Mouse (Mus musculus) myocyte (in vitro differentiated cells): ENCODE results near the gene Ndufc1.

Experiments used
- E2F4 ChIP-seq: IDR thresholded peaks from one replicate; pipeline ENCODE4 v1.6.1; 2011; ENCODE audit warnings: mild to moderate bottlenecking, control low read depth, moderate library complexity; ENCODE audit not compliant: insufficient read depth
- POLR2A ChIP-seq: IDR thresholded peaks from one replicate; pipeline ENCODE4 v1.6.1; 2011; ENCODE audit warnings: low read depth, mild to moderate bottlenecking, control low read depth, moderate library complexity; ENCODE audit not compliant: insufficient read length
- TCF12 ChIP-seq: IDR thresholded peaks from one replicate; pipeline ENCODE4 v1.6.1; 2011; ENCODE audit warnings: mild to moderate bottlenecking, control low read depth; ENCODE audit not compliant: poor library complexity, insufficient read depth, severe bottlenecking

DNA sequence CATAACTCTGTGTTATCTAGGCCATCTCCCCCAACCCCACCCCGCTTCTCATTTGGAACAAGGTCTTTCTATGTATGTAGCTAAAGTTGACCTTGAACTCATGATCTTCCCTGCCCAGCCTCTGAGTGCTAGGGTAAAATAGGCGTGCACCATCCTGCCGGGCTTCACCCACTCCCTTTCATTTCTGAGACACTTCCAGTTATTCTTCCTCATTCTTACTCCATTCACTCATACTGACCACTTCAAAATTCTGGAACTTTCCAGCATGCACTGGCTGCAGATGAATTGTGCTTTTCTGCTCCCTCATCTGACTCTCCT, 21.7 kb downstream of the Ndufc1 start:
- no peak for TF ChIP-seq TCF12
- no peak for TF ChIP-seq E2F4
- TF ChIP-seq POLR2A = no peak
